Mouse (Mus musculus): Measurements from ENCODE around the gene Tmbim6.
A peak's percentile ranks its signal among the peaks of the same experiment; 100 is the strongest.
"Not testable (repeated sequence)": the region's sequence is repeated elsewhere in the genome, so short reads cannot be mapped to it uniquely, and the experiment has no call there.

Tmbim6 gene

DNA sequence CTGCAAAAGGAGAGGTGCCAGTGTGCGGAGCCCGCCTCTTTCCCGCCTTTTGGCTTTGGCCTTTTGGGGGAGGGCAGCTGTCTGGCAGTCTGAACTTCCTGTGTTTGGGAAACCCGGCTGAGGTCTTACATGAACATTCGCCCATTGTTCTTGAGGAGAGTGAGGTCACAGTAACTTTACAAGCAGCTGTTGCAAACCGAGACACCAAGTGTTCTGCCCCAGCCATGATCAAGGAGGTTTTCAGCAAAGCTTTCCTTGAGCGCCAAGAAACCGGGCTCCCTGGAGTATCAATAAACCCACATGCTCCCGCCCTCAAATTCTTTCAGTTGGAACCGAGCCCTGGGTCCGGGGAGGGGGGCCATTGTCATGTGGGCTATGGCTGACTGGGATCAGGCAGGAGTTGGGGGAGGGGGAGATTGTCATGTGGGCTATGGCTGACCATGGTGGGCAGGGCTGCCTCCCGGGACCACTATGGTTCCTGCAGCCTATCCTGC is 27.9 kb downstream of the Tmbim6 start:
- DNase-seq, result peak; percentile 99

GRCm38 (mm10) chr15:99421152-99421551 is 28.5 kb downstream of the Tmbim6 start:
- DNase-seq, result no peak

DNA sequence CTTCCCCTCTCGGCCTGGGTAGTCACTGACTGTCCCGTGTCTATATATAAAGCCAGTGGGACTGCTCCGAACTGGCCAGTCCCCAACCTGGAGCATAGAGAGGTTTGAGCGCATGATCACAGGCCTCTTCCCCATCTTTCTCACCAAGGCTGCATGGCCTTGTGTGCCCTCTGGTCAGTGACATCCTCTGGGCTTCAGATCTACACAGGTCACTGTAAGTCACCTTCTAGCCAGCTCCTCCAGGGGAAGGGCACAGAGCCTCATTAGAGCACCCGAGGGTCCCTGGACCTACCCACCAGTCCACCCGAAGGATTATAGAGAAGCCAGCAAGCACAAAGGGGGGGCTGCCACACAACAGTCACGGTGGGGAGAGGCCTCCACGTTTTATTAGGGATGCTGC is 29.0 kb downstream of the Tmbim6 start:
- DNase-seq, result peak; percentile 94

GRCm38 (mm10) chr15:99422551-99422950 is 29.9 kb downstream of the Tmbim6 start:
- DNase-seq, result peak; percentile 93

DNA sequence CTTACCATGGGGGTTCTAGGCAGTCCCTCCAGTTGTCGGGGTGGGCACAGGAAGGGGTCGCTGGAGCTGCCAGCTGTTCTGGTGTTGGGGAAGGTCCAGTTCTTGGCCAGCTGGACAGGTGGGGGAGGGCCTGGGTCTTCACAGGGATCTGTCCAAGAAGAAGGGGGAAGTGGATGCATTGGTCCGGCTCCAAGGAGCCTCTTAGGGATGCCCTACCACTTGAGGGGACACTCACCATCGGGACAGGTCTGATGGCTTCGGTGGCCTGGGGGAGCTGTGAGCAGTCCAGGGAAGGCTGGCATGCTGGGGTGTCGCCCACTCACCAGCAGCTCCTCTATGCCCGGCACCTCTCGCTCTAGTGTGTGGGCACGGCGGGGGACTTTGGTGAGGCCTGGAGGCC is 30.4 kb downstream of the Tmbim6 start:
- peak; percentile 92 for DNase-seq

DNA sequence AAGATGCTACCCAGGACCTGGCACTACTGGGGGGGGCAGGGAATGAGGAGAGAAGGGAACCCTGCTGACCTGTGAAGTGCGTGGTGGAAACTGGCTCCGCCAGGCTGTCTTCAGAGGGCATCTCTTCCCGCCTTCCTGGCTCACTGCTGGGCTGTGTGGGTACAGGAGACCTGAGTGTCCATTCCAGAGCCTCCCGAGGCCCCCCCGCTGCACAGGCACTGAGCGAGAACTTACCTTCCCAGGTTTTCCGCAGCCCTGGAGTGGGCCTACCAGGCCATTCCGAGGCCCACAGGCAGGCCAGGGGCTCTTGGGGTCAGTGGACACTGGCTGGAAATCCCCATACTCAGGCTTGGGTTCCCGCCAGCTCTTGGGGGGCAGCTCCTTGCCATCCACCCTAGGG is 31.2 kb downstream of the Tmbim6 start:
- peak; percentile 90 for DNase-seq

GRCm38 (mm10) chr15:99430394-99430793 is 37.7 kb downstream of the Tmbim6 start:
- DNase-seq, result peak; percentile 89

DNA sequence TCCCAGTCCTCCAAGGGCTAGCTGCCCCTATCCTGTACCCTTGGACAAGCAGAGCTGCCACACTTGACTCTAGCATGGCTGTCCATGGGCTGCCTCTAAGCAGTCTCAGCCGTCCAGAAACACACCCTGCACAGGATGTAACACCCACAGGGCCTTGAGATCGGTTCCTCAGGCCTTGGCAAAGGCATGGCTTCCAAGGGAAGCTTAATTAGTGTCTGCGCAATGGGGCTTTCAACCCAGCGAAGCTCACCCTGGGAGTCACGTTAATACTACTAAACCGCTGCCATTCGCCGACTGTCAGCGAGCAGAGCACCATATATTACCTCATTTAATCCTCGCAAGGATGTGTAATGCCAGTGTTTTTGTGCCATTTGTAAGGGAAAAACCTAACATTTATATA is 38.4 kb downstream of the Tmbim6 start:
- peak; percentile 92 for DNase-seq

GRCm38 (mm10) chr15:99431504-99431903 is 38.8 kb downstream of the Tmbim6 start:
- peak; percentile 90 for DNase-seq

DNA sequence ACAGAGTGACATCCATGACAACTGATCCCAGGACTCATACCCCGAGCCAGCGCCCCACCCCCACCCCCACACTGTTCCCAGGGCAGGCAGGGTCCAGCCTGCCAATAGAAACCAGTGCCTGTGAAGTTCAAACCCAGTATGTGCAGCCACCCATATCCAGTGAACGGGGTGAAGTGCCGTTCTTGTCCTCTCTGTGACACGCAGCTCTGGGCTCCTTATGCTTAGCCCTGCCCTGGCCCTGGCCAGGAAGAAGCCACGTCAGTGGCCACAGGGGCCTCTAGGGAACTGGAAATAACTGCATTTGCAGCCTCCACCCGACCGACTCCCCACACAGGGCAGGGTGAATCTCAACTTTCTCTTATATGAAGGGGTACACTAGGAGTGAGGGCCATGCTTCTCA is 39.3 kb downstream of the Tmbim6 start:
- DNase-seq, result peak; percentile 96

DNA sequence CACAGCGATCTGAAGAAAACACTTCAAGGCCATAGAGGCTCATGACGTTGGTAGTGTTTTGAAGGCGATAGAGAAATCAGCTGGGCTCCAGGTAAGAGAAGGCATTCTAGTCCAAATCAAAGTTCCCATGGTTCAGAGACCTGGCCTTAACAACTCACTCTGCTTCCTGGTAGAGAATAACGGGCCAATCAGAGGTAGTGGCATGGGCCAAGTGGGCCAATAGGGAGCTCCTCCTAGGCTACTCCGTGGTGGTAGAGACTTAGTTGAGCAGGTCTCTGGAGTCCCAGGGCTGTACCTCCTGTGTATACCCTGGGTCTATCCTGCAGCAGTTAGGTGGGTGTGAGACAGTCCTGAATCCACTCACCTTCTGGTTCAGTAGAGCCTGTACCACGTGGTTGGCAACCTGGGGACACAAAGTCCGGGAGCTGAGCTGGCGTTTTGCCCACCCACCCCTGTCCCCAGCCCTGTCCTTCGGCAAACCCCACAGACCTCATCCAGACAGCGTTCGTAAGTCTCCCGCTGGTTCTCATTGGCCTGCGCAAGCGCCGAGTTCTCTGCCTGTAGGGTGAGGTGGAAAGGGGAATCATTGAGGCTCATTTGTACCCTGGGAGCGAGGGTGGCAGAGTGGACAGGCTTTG is 40.5 kb downstream of the Tmbim6 start:
- no peak for DNase-seq

DNA sequence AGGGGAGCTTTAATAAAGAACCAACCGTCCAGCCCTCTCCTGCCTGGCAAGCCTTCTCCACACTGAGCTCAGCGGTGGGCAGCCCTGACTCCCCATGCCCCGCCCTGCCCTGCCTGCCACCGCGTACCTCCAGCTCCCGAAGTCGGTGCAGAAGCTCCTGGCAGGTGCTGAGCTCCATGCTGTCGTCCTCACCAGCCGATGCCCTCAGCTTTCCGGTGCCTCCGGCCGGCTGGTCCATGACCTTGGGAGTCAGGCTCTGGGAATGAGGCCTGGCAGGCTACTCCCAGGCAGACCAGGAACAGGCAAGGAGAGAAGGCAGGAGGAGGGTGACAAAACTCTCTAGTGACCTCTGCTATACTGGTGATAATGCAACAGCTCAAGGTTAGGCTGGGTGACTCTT is 41.2 kb downstream of the Tmbim6 start:
- no peak for DNase-seq

DNA sequence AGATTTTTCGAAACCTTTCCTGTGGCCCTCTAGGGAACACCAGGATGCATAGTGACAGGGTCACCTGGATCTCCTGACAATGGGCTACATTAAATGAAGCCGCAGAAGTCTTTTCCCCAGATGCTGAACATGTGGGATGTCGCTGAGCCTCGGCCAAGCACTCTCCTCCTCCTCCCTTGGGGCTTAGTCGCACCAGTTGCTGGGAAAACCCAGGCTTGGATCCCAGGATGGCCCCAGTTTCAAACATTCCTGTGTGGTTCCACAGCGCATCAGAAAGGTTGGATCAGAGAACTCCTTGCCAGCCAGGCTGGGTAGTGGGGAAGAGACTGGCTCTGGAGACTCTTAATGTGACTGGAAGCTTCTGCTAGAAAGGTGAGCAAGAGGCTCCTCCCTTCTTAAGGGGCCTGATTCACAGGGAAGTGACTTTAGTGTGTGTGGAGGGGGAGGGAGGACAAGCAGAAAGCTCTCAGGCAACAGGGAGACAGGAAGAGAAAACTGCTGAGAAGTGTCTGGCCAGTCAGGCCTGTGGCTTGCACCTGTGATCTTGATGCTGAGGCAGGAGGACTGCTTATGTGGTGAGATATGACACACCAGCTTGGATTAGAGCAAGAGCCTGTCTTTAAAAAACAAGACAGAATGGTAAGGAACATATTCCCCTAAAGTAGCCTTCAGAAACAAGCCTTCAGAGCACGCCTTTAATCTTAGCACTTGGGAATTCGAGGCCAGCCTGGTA is 46.5 kb downstream of the Tmbim6 start:
- peak; percentile 94 for DNase-seq

DNA sequence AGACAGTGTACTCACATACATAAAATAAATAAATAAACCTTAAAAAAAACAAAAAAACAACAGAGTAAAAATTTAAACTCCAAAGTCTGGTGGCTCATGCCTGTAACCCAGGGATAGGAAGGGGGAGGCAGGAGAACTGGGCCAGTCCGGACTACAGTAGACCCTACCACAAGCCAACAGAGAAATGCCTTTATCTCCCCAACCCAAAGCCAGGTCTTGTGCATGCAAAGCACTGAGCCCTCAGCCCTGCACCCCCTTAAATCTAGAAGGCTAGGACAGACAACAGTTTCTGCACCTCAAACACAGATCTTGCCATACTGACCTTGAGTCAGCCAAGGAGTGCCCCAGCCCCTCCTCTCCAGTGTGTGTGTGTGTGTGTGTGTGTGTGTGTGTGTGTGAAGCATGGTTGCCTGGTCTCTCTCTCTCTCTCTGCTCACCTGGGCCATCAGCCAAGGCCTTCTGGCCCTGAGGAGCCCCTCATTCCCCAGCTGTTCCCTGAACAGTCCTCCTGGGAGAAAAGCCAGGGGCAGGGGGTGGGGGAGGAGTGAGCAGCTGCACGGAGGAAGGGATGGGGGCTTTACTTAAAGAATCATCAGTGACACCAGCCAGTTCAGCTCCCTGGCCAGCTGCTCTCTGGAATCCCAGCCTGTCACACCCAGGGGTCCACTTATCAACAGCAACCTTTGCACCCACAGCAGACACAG is 47.6 kb downstream of the Tmbim6 start:
- DNase-seq, result peak; percentile 95

GRCm38 (mm10) chr15:99440816-99441457 is 48.3 kb downstream of the Tmbim6 start:
- DNase-seq, result peak; percentile 92

DNA sequence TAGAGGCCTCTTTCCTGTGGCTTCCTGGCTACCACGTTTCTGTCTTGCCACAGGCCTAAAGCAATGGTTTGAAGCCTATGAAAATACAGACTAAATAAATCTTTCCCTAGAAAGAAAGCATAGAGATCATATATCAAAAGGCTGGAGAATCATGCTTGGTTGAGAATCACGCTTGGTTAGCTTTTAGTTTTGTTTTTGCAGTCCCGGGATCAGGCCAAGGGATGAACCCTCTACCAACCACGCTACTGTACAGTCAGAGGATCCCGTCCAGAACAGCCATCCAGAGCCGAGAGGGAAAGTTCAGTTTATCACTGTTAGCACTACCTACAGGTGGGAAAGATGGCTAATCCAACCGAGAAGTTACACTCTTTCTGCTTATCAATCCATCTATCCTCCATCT is 49.7 kb downstream of the Tmbim6 start:
- DNase-seq, result no peak

DNA sequence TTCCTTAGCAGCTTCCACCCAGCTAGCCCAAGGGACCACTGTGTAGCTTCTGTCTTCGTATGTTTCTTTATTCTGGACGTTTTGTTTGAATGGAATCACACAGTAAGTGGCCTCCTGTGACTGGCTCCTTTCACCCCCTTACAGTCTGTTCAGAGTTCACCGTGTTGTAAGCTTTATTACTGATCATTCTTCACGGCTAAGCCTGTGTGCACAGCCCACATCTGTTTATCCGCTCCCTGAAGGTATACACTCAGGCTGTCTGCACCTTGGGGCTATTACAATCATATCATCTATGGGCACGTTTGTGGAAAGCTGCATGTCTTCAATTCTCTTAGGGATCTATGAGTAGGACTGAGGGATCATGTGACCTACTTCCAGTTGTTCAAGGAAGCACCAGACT is 52.9 kb downstream of the Tmbim6 start:
- DNase-seq, result no peak

DNA sequence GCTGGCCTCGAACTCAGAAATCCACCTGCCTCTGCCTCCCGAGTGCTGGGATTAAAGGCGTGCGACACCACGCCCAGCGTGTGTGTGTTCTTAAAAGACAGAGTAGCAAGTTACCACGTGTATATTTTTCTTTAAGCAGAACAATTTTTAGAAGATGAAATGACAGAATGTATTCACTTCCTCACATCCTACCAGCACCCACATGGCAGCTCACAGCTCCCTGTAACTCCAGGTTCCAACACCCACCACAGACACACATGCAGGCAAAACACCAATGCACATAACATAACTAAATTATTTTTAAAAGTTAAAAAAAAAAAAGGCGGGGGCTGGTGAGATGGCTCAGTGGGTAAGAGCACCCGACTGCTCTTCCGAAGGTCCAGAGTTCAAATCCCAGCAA is 53.5 kb downstream of the Tmbim6 start:
- not testable (repeated sequence) for DNase-seq

GRCm38 (mm10) chr15:99449131-99449750 is 56.6 kb downstream of the Tmbim6 start:
- peak; percentile 96 for DNase-seq

GRCm38 (mm10) chr15:99449751-99450280 is 57.1 kb downstream of the Tmbim6 start:
- DNase-seq, result peak; percentile 92

GRCm38 (mm10) chr15:99453153-99453900 is 60.6 kb downstream of the Tmbim6 start:
- DNase-seq, result peak; percentile 88
